Mouse (Mus musculus) spleen, postnatal 10 days (tissue): ENCODE measurements around the gene B230217C12Rik.

Experiments used
- DNase-seq, 2 experiments: peaks; one replicate each; pipeline ENCODE4 v3.0.0; 2021 to 2022; ENCODE audit warnings: low spot score in 2 of 2

The B230217C12Rik gene

GRCm38 (mm10) chr11:97808621-97809234 is 31.9 kb upstream of the B230217C12Rik start:
- DNase-seq, result no peak

GRCm38 (mm10) chr11:97809235-97810121 is 31.1 kb upstream of the B230217C12Rik start:
- no peak for DNase-seq

- DNase-seq, result no peak
These were observed 30.2 kb upstream of the B230217C12Rik start for GRCm38 (mm10) chr11:97810356-97810755.

GRCm38 (mm10) chr11:97810970-97811369 is 29.6 kb upstream of the B230217C12Rik start:
- DNase-seq, result no peak

GRCm38 (mm10) chr11:97811569-97812362 is 28.8 kb upstream of the B230217C12Rik start:
- no peak for DNase-seq

- no peak for DNase-seq
These were observed 28.1 kb upstream of the B230217C12Rik start for GRCm38 (mm10) chr11:97812491-97812921.

GRCm38 (mm10) chr11:97813085-97813484 is 27.5 kb upstream of the B230217C12Rik start:
- DNase-seq, result no peak

GRCm38 (mm10) chr11:97813746-97814515 is 26.6 kb upstream of the B230217C12Rik start:
- DNase-seq, result no peak

- no peak for DNase-seq
These were observed 24.8 kb upstream of the B230217C12Rik start for GRCm38 (mm10) chr11:97815736-97816135.

- no peak for DNase-seq
These were observed 24.4 kb upstream of the B230217C12Rik start for GRCm38 (mm10) chr11:97816176-97816575.

GRCm38 (mm10) chr11:97816916-97817315 is 23.7 kb upstream of the B230217C12Rik start:
- no peak for DNase-seq

- no peak for DNase-seq
These were observed 23.2 kb upstream of the B230217C12Rik start for GRCm38 (mm10) chr11:97817379-97817778.

- no peak for DNase-seq
These were observed 22.6 kb upstream of the B230217C12Rik start for GRCm38 (mm10) chr11:97818003-97818402.

GRCm38 (mm10) chr11:97818571-97818970 is 22.0 kb upstream of the B230217C12Rik start:
- DNase-seq, result no peak

- DNase-seq, result no peak
These were observed 21.5 kb upstream of the B230217C12Rik start for GRCm38 (mm10) chr11:97819102-97819501.

GRCm38 (mm10) chr11:97819923-97820322 is 20.7 kb upstream of the B230217C12Rik start:
- DNase-seq, result no peak

GRCm38 (mm10) chr11:97820840-97821239 is 19.7 kb upstream of the B230217C12Rik start:
- DNase-seq, result no peak

GRCm38 (mm10) chr11:97821401-97822064 is 19.0 kb upstream of the B230217C12Rik start:
- DNase-seq, result no peak

- DNase-seq, result no peak
These were observed 17.6 kb upstream of the B230217C12Rik start for GRCm38 (mm10) chr11:97822840-97823603.

GRCm38 (mm10) chr11:97824168-97824567 is 16.4 kb upstream of the B230217C12Rik start:
- no peak for DNase-seq
